In genomic region chr5:142856408-142856807, GRCm38 (mm10) we compare ENCODE assay signal across 16 mouse cellular contexts. TPM values are rescaled to one million over a fixed set of nuclear protein-coding genes. Genes with fewer than 3 reads are reported as not detected.
DNase-seq lines count a peak whose midpoint lies in the region; ATAC-seq and TF ChIP-seq lines count a peak whose summit lies in the region.
"Had no signal": no experiment of that assay in that cellular context is flagged by ENCODE, and none has a peak within 500 bp of the region (broad histone marks: within the 10 kb centered on the region; RNA-seq: fewer than 3 reads in every experiment).

No protein-coding gene starts in this region.

- WGBS in intestine, postnatal 0 days, result 80% methylated on average over 4 of the region's 4 CpGs
- WGBS in intestine, embryonic 15.5 days, result 78% methylated on average over 4 of the region's 4 CpGs
- 83% methylated on average over 4 of the region's 4 CpGs for WGBS in lung, embryonic 14.5 days

- no peak overlapping the region for H3K9ac ChIP-seq in intestine, postnatal 0 days (ENCODE audit: low read depth, low read length)
- no peak overlapping the region for H3K9ac ChIP-seq in intestine, embryonic 15.5 days
- H3K9ac ChIP-seq in lung, embryonic 14.5 days, result no peak overlapping the region
- H3K9ac ChIP-seq: embryonic facial prominence, embryonic 13.5 days; hindbrain, embryonic 15.5 days; midbrain, embryonic 15.5 days had no signal

- H3K9me3 ChIP-seq in intestine, postnatal 0 days (ENCODE audit: control insufficient read depth), result 0 out of 2 replicates have a peak, but pooled peaks cover 2% of the 10 kb centered on the region
- H3K9me3 ChIP-seq in intestine, embryonic 15.5 days, result no peaks in the 10 kb centered on the region
- no peaks in the 10 kb centered on the region for H3K9me3 ChIP-seq in lung, embryonic 14.5 days (ENCODE audit: low read depth, low read length)
- H3K9me3 ChIP-seq: embryonic facial prominence, embryonic 13.5 days; hindbrain, embryonic 15.5 days; midbrain, embryonic 15.5 days had no signal

- H3K4me3 ChIP-seq in intestine, postnatal 0 days (ENCODE audit: low read depth, low read length), result no peak overlapping the region
- no peak overlapping the region for H3K4me3 ChIP-seq in intestine, embryonic 15.5 days (replicated peaks)
- no peak overlapping the region for H3K4me3 ChIP-seq in lung, embryonic 14.5 days (ENCODE audit: low read depth, low read length)
- H3K4me3 ChIP-seq: embryonic facial prominence, embryonic 13.5 days; hindbrain, embryonic 15.5 days; midbrain, embryonic 15.5 days had no signal

- no peak for ATAC-seq in intestine, postnatal 0 days
- no peak for ATAC-seq in intestine, embryonic 15.5 days
- ATAC-seq in lung, embryonic 14.5 days (ENCODE audit: insufficient read depth), result no peak
- ATAC-seq: midbrain, embryonic 15.5 days had no signal

- TF ChIP-seq CTCF in intestine, postnatal 0 days (IDR thresholded peaks at IDR 0.05; ENCODE audit: low read depth), result peak; percentile 36
- TF ChIP-seq CTCF in lung, embryonic 14.5 days (IDR thresholded peaks at IDR 0.05; ENCODE audit: low read depth), result peak; percentile 34
- peak; percentile 28; the same call in 1 of the 2 replicates for TF ChIP-seq CTCF in brain, embryonic 14.5 days (IDR thresholded peaks at IDR 0.05; ENCODE audit: borderline replicate concordance, extremely low read depth, insufficient read depth, insufficient read length)

- no peak overlapping the region for H3K4me2 ChIP-seq in intestine, postnatal 0 days (replicated peaks; ENCODE audit: low read depth)
- no peak overlapping the region for H3K4me2 ChIP-seq in intestine, embryonic 15.5 days (replicated peaks)
- H3K4me2 ChIP-seq in lung, embryonic 14.5 days, result no peak overlapping the region
- H3K4me2 ChIP-seq: embryonic facial prominence, embryonic 13.5 days; hindbrain, embryonic 15.5 days; midbrain, embryonic 15.5 days had no signal

- no peak for DNase-seq in lung, embryonic 14.5 days
- no peak for DNase-seq in lung, postnatal 4 days
- DNase-seq in ES-CJ7 (ENCODE audit: low read depth, low spot score), result peak; percentile 41
- DNase-seq in brain, embryonic 14.5 days (ENCODE audit: low read depth), result no peak
- no peak for DNase-seq in heart, postnatal 4 days
- DNase-seq in gastrocnemius, adult 8-10 months (ENCODE audit: low spot score in 2 of 2), result no peak
- DNase-seq: cerebellum, adult 18-20 months; heart, adult 11 months; layer of hippocampus, adult 9-11 months; right cerebral cortex, postnatal 14 days; thymus, postnatal 14 days had no signal

- TF ChIP-seq POLR2A in brain, embryonic 14.5 days (IDR thresholded peaks at IDR 0.05; ENCODE audit: borderline replicate concordance, extremely low read depth, insufficient read depth, insufficient read length, poor library complexity, severe bottlenecking), result no peak

- 0 out of 2 replicates have a peak, but pooled peaks cover 2% of the 10 kb centered on the region for H3K4me1 ChIP-seq in intestine, postnatal 0 days (replicated peaks; ENCODE audit: control insufficient read depth, insufficient read depth, low read length)
- peaks cover 3% of the 10 kb centered on the region; the same call in 1 of the 2 replicates for H3K4me1 ChIP-seq in intestine, embryonic 15.5 days (replicated peaks)
- H3K4me1 ChIP-seq in lung, embryonic 14.5 days (ENCODE audit: insufficient read depth), result no peaks in the 10 kb centered on the region

- H3K27me3 ChIP-seq in intestine, postnatal 0 days (replicated peaks; ENCODE audit: control insufficient read depth, insufficient read depth, low read length), result no peaks in the 10 kb centered on the region
- H3K27me3 ChIP-seq in intestine, embryonic 15.5 days (replicated peaks), result no peaks in the 10 kb centered on the region
- no peaks in the 10 kb centered on the region for H3K27me3 ChIP-seq in lung, embryonic 14.5 days (ENCODE audit: insufficient read depth, low read length)
- H3K27me3 ChIP-seq: embryonic facial prominence, embryonic 13.5 days; hindbrain, embryonic 15.5 days; midbrain, embryonic 15.5 days had no signal

- H3K36me3 ChIP-seq in intestine, postnatal 0 days (ENCODE audit: control insufficient read depth, insufficient read depth), result no peaks in the 10 kb centered on the region
- H3K36me3 ChIP-seq in intestine, embryonic 15.5 days, result no peaks in the 10 kb centered on the region
- no peaks in the 10 kb centered on the region for H3K36me3 ChIP-seq in lung, embryonic 14.5 days (ENCODE audit: insufficient read depth)
- H3K36me3 ChIP-seq: embryonic facial prominence, embryonic 13.5 days; hindbrain, embryonic 15.5 days; midbrain, embryonic 15.5 days had no signal

- no peak overlapping the region for H3K27ac ChIP-seq in intestine, postnatal 0 days (ENCODE audit: low read depth, low read length)
- H3K27ac ChIP-seq in intestine, embryonic 15.5 days, result no peak overlapping the region
- no peak overlapping the region for H3K27ac ChIP-seq in lung, embryonic 14.5 days (ENCODE audit: low read depth)
- H3K27ac ChIP-seq: embryonic facial prominence, embryonic 13.5 days had no signal

RNA-seq across cellular contexts. Expression of gene Fbxl18, which starts 38.8 kb away (rescaled TPM):
- 5.6 and 6.2 TPM in 2 replicates for polyA plus RNA-seq in intestine, postnatal 0 days (2015; fragmentation: Nextera tagmentation; extraction: Ambion mirVana)
- 11.1 and 11.4 TPM in 2 replicates for polyA plus RNA-seq in intestine, embryonic 15.5 days (2015; fragmentation: Nextera tagmentation; extraction: Ambion mirVana)
- 11.2 and 11.8 TPM in 2 replicates for polyA plus RNA-seq in lung, embryonic 14.5 days (2014; fragmentation: Nextera tagmentation; extraction: Ambion mirVana)
- 28.5 and 34.8 TPM in 2 replicates for polyA plus RNA-seq in brain, embryonic 14.5 days (2012; rRNA removed)
- total RNA-seq in heart, postnatal 4 days (2021), result 1 to 10 TPM; 9.4 to 9.5 TPM
- 1 to 10 TPM; 4.4 to 6.8 (median 5.3) TPM for total RNA-seq in gastrocnemius, adult 8-10 months (2022)

RNA-seq across cellular contexts. Expression of gene Tnrc18, which starts 38.9 kb away (rescaled TPM):
- 9.9 and 11.7 TPM in 2 replicates for polyA plus RNA-seq in intestine, postnatal 0 days (2015; fragmentation: Nextera tagmentation; extraction: Ambion mirVana)
- polyA plus RNA-seq in intestine, embryonic 15.5 days (2015; fragmentation: Nextera tagmentation; extraction: Ambion mirVana), result 19.5 and 21.6 TPM in 2 replicates
- polyA plus RNA-seq in lung, embryonic 14.5 days (2014; fragmentation: Nextera tagmentation; extraction: Ambion mirVana), result 38.4 and 40.4 TPM in 2 replicates
- 66.0 and 101 TPM in 2 replicates for polyA plus RNA-seq in brain, embryonic 14.5 days (2012; rRNA removed)
- 100 to 1,000 TPM; 113 TPM for total RNA-seq in heart, postnatal 4 days (2021)
- total RNA-seq in gastrocnemius, adult 8-10 months (2022), result 10 to 100 TPM; 26.0 to 42.3 (median 30.7) TPM

RNA-seq across cellular contexts. Expression of gene Actb, which starts 50.1 kb away (rescaled TPM):
- polyA plus RNA-seq in intestine, postnatal 0 days (2015; fragmentation: Nextera tagmentation; extraction: Ambion mirVana), result 22,808 and 23,070 TPM in 2 replicates
- 14,579 and 17,104 TPM in 2 replicates for polyA plus RNA-seq in intestine, embryonic 15.5 days (2015; fragmentation: Nextera tagmentation; extraction: Ambion mirVana)
- polyA plus RNA-seq in lung, embryonic 14.5 days (2014; fragmentation: Nextera tagmentation; extraction: Ambion mirVana), result 16,801 and 17,929 TPM in 2 replicates
- 3,867 and 5,124 TPM in 2 replicates for polyA plus RNA-seq in brain, embryonic 14.5 days (2012; rRNA removed)
- total RNA-seq in heart, postnatal 4 days (2021), result 1,000 to 10,000 TPM; 2,345 to 2,495 TPM
- total RNA-seq in gastrocnemius, adult 8-10 months (2022), result 100 to 1,000 TPM; 301 to 406 (median 351) TPM
